Mouse (Mus musculus) heart, adult 9 months (tissue): Measurements from ENCODE around the gene Cdyl.

Experiments used
- DNase-seq, 2 experiments: peaks; one replicate each; pipeline ENCODE4 v3.0.0; 2022; ENCODE audit warnings: low spot score in 2 of 2

Cdyl gene

GRCm38 (mm10) chr13:35659406-35659985 lies at the start of gene Cdyl:
TSS of gene Cdyl (plus strand) at chr13:35659833.
- DNase-seq, result no peak

GRCm38 (mm10) chr13:35610718-35611117 lies 48.9 kb upstream of the Cdyl start:
- no peak for DNase-seq

GRCm38 (mm10) chr13:35612506-35612905 lies 47.1 kb upstream of the Cdyl start:
- DNase-seq, result no peak

GRCm38 (mm10) chr13:35614832-35615479 lies 44.7 kb upstream of the Cdyl start:
- no peak for DNase-seq

- no peak for DNase-seq
Measured at GRCm38 (mm10) chr13:35616524-35617099, 43.0 kb upstream of the Cdyl start.

GRCm38 (mm10) chr13:35619356-35619755 lies 40.3 kb upstream of the Cdyl start:
- peak; percentile 28 to 61 for DNase-seq

- no peak for DNase-seq
Measured at GRCm38 (mm10) chr13:35620756-35621155, 38.9 kb upstream of the Cdyl start.

- DNase-seq, result no peak
Measured at GRCm38 (mm10) chr13:35624831-35625230, 34.8 kb upstream of the Cdyl start.

GRCm38 (mm10) chr13:35625556-35625955 lies 34.1 kb upstream of the Cdyl start:
- DNase-seq, result no peak

GRCm38 (mm10) chr13:35627319-35627718 lies 32.3 kb upstream of the Cdyl start:
- no peak for DNase-seq

GRCm38 (mm10) chr13:35647132-35647823 lies 12.4 kb upstream of the Cdyl start:
- DNase-seq, result peak in 1 of 2 experiments; percentile 32

- no peak for DNase-seq
Measured at GRCm38 (mm10) chr13:35650284-35650872, 9.3 kb upstream of the Cdyl start.

- DNase-seq, result no peak
Measured at GRCm38 (mm10) chr13:35652851-35653250, 6.8 kb upstream of the Cdyl start.

GRCm38 (mm10) chr13:35656853-35657252 lies 2.8 kb upstream of the Cdyl start:
- no peak for DNase-seq

- no peak for DNase-seq
Measured at GRCm38 (mm10) chr13:35665456-35665855, 5.8 kb downstream of the Cdyl start.

- no peak for DNase-seq
Measured at GRCm38 (mm10) chr13:35669910-35670469, 10.4 kb downstream of the Cdyl start.

- no peak for DNase-seq
Measured at GRCm38 (mm10) chr13:35670875-35671274, 11.2 kb downstream of the Cdyl start.

GRCm38 (mm10) chr13:35676921-35677320 lies 17.3 kb downstream of the Cdyl start:
- DNase-seq, result no peak

- no peak for DNase-seq
Measured at GRCm38 (mm10) chr13:35677433-35678051, 17.9 kb downstream of the Cdyl start.

- no peak for DNase-seq
Measured at GRCm38 (mm10) chr13:35678691-35679090, 19.1 kb downstream of the Cdyl start.

- no peak for DNase-seq
Measured at GRCm38 (mm10) chr13:35681361-35681760, 21.7 kb downstream of the Cdyl start.
